Mouse (Mus musculus): ENCODE measurements at regions not wholly inside any gene's neighbourhood (a gene's known extent, or its start where the extent isn't known, plus 50 kb on each side); places are given as distances from the start of the nearest gene placed in this dataset.

DNA sequence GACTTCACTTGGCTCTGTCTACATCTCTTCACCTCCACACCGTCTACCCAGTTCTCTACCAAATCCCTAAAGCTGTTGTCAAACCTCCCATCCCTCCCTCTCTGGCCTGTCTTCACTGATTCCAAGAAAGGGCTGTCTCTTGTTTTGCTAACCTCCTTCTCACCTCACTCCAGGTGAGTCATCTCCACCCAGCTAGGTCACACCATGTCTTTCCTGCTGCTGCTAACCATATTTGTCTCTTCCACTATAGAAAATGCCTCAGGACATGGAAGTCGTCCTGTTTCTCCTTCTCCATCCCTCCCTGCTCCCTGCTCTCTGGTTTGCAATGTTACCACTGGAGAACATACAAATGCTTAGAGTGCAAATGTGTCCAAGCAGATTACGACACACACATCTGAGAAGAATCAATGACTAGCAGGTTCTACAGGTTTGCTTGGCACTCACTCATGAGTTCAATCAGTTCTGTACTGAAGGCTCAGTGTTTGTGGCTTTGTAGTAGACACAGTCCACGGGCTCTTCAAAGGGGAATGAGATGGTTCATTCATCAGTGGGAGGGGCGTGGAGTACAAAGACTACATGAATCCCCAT, 424.1 kb downstream of the Fgf9 start:
- no peak for TF ChIP-seq MYC (IDR thresholded peaks at IDR 0.05; ENCODE audit: low read depth, low read length)
- TF ChIP-seq ZKSCAN1 (IDR thresholded peaks at IDR 0.05; ENCODE audit: borderline replicate concordance, low read depth, low read length), result no peak
- TF ChIP-seq RCOR1 (conservative IDR thresholded peaks at IDR 0.05; ENCODE audit: low read depth, low read length), result no peak
- no peak for TF ChIP-seq UBTF (IDR thresholded peaks at IDR 0.05; ENCODE audit: low read depth, low read length)
- no peak for TF ChIP-seq USF1 (IDR thresholded peaks at IDR 0.05; ENCODE audit: low read depth, low read length)
- no peak for TF ChIP-seq JUN (IDR thresholded peaks at IDR 0.05; ENCODE audit: insufficient read depth, low read depth, low read length)
- no peak for TF ChIP-seq JUND (conservative IDR thresholded peaks at IDR 0.05; ENCODE audit: low read depth, low read length)
- TF ChIP-seq USF2 (conservative IDR thresholded peaks at IDR 0.05; ENCODE audit: low read depth, low read length), result no peak
- no peak for TF ChIP-seq ELF1 (IDR thresholded peaks at IDR 0.05; ENCODE audit: low read depth, low read length)
- TF ChIP-seq TCF12 (IDR thresholded peaks at IDR 0.05; ENCODE audit: low read depth, low read length), result no peak
- TF ChIP-seq PAX5 (IDR thresholded peaks at IDR 0.05; ENCODE audit: low read length), result no peak
- no peaks in the 10 kb centered on the region for H3K36me3 ChIP-seq (replicated peaks in 1 of 2; ENCODE audit: control insufficient read depth in 1 of 2, insufficient read depth in 1 of 2, low read length in 1 of 2)
- no peaks in the 10 kb centered on the region for H3K27me3 ChIP-seq (replicated peaks)
- dilution Hi-C loops (cut with MboI; ENCODE audit: extremely low pct_ligation_motif_present, extremely low pct_unique_long_range_greater_than_20kb, low sequenced_read_pairs) (no loop called here), in situ Hi-C loops (cut with MboI; ENCODE audit: low pct_ligation_motif_present, low pct_unique_long_range_greater_than_20kb, low sequenced_read_pairs) (no loop called here)
- no peaks in the 10 kb centered on the region for H3K79me2 ChIP-seq (replicated peaks; ENCODE audit: control insufficient read depth, extremely low read depth, insufficient read depth, poor library complexity, severe bottlenecking)
- no peaks in the 10 kb centered on the region for H3K9me3 ChIP-seq (replicated peaks; ENCODE audit: low read length)
- H3K4me1 ChIP-seq (ENCODE audit: control insufficient read depth in 1 of 2, insufficient read depth in 2 of 2), result peaks cover 0 to 8% of the 10 kb centered on the region in 2 experiments; a peak in 2 of 4 replicates
- H3K9ac ChIP-seq (ENCODE audit: insufficient read depth, low read depth), result no peak overlapping the region
- DNase-seq (ENCODE audit: extremely low read depth), result no peak
- H3K4me2 ChIP-seq (ENCODE audit: insufficient read depth, low read depth, poor library complexity, severe bottlenecking), result no peak overlapping the region
- no peak overlapping the region for H3K4me3 ChIP-seq (replicated peaks in 1 of 3; ENCODE audit: low read depth in 2 of 3, low read length in 2 of 3, poor library complexity in 1 of 3)
- H3K27ac ChIP-seq (ENCODE audit: insufficient read depth, low read depth), result no peak overlapping the region

DNA sequence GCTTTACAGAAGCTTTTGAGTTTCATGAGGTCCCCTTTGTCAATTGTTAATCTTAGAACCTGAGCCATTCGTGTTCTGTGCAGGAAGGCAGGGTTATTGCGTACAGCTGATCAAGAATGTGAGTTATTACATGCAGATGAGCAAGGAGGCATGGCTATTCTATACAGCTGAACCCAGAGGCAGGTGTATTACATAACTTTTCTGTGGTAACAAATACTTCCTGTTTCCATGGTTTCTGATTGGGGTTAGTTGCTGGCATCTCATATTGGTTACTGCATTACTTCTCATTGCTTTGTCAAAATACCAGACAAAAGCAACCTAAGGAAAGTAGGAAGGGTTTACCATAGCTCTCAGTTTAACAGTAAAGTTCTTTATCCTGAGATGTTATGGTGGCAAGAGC, 421.8 kb downstream of the Fgf9 start:
- dilution Hi-C loops (cut with MboI; ENCODE audit: extremely low pct_ligation_motif_present, extremely low pct_unique_long_range_greater_than_20kb, low sequenced_read_pairs), result no loop called here
- H3K36me3 ChIP-seq (replicated peaks in 1 of 2; ENCODE audit: control insufficient read depth in 1 of 2, insufficient read depth in 1 of 2, low read length in 1 of 2), result no peaks in the 10 kb centered on the region
- in situ Hi-C loops (cut with MboI; ENCODE audit: low pct_ligation_motif_present, low pct_unique_long_range_greater_than_20kb, low sequenced_read_pairs), result no loop called here
- no peak overlapping the region for H3K4me2 ChIP-seq (ENCODE audit: insufficient read depth, low read depth, poor library complexity, severe bottlenecking)
- H3K27me3 ChIP-seq (replicated peaks), result no peaks in the 10 kb centered on the region
- H3K9ac ChIP-seq (ENCODE audit: insufficient read depth, low read depth), result no peak overlapping the region
- H3K4me3 ChIP-seq (replicated peaks in 1 of 3; ENCODE audit: low read depth in 2 of 3, low read length in 2 of 3, poor library complexity in 1 of 3), result no peak overlapping the region
- H3K79me2 ChIP-seq (replicated peaks; ENCODE audit: control insufficient read depth, extremely low read depth, insufficient read depth, poor library complexity, severe bottlenecking), result no peaks in the 10 kb centered on the region
- no peaks in the 10 kb centered on the region for H3K9me3 ChIP-seq (replicated peaks; ENCODE audit: low read length)
- H3K4me1 ChIP-seq (ENCODE audit: control insufficient read depth in 1 of 2, insufficient read depth in 2 of 2), result peaks cover 0 to 16% of the 10 kb centered on the region in 2 experiments; a peak in 2 of 4 replicates
- no peak for TF ChIP-seq KAT2A (IDR thresholded peaks at IDR 0.05; ENCODE audit: insufficient replicate concordance, low read length)
- TF ChIP-seq POLR2AphosphoS2 (IDR thresholded peaks at IDR 0.05; ENCODE audit: low read depth, low read length), result no peak
- no peak for TF ChIP-seq MYC (IDR thresholded peaks at IDR 0.05; ENCODE audit: low read depth, low read length)
- no peak for TF ChIP-seq SIN3A (IDR thresholded peaks at IDR 0.05; ENCODE audit: low read length)
- TF ChIP-seq TCF12 (IDR thresholded peaks at IDR 0.05; ENCODE audit: low read depth, low read length), result no peak
- no peak for DNase-seq (ENCODE audit: extremely low read depth)
- H3K27ac ChIP-seq (ENCODE audit: insufficient read depth, low read depth), result no peak overlapping the region

All from CH12.LX (cell line).